Mouse (Mus musculus) forebrain, embryonic 16.5 days (tissue): ENCODE data around the gene Dnajc6. TPM values are rescaled to one million over a fixed set of nuclear protein-coding genes. Genes with fewer than 3 reads are reported as not detected.

Experiments used
- ATAC-seq: fragments of 200-750 bp; cut with Nextera tagmentation; 2 replicates; pipeline ENCODE4 v1.8.0; 2017; ENCODE audit warnings: mild to moderate bottlenecking, moderate library complexity
- H3K27ac ChIP-seq: fragments of 300-500 bp; sonication (generic); 2 replicates; pipeline ENCODE4 v1.5.1; 2014; ENCODE audit warnings: low read length, control low read depth
- H3K27me3 ChIP-seq: fragments of 300-500 bp; sonication (generic); replicated peaks from 2 replicates; pipeline ENCODE4 v1.6.1; 2014; ENCODE audit warnings: low read length; ENCODE audit not compliant: control insufficient read depth, insufficient read depth
- H3K36me3 ChIP-seq: fragments of 300-500 bp; sonication (generic); 2 replicates; pipeline ENCODE4 v1.6.1; 2014; ENCODE audit not compliant: control insufficient read depth, insufficient read depth
- H3K4me1 ChIP-seq: fragments of 300-500 bp; sonication (generic); replicated peaks from 2 replicates; pipeline ENCODE4 v1.6.1; 2014; ENCODE audit warnings: low read length; ENCODE audit not compliant: control insufficient read depth, insufficient read depth
- H3K4me2 ChIP-seq: fragments of 300-500 bp; sonication (generic); 2 replicates; pipeline ENCODE4 v1.6.1; 2014; ENCODE audit warnings: mild to moderate bottlenecking, low read length, control low read depth
- H3K4me3 ChIP-seq: fragments of 300-500 bp; sonication (generic); replicated peaks from 2 replicates; pipeline ENCODE4 v1.5.1; 2014; ENCODE audit warnings: mild to moderate bottlenecking, low read length, control low read depth
- H3K9ac ChIP-seq: fragments of 300-500 bp; sonication (generic); replicated peaks from 2 replicates; pipeline ENCODE4 v1.6.1; 2014; ENCODE audit warnings: low read depth, low read length, control low read depth
- H3K9me3 ChIP-seq: fragments of 300-500 bp; sonication (generic); 2 replicates; pipeline ENCODE4 v1.6.1; 2016; ENCODE audit warnings: low read length; ENCODE audit not compliant: control insufficient read depth
- WGBS: fragments of 180-500 bp; shearing (Covaris S2); extraction: QIAGEN DNeasy Blood & Tissue Kit; methylation state at CpG from one replicate; pipeline ENCODE4 v1.1.7; 2014; 5-methylcytosine and 5-hydroxymethylcytosine counted together
- polyA plus RNA-seq: library from polyadenylated mRNA; unstranded; fragments of >200 nt; fragmentation: Nextera tagmentation; extraction: Ambion mirVana; gene quantifications from 2 replicates; pipeline ENCODE4 v1.2.1, GENCODE M21; 2015

Dnajc6 gene
- polyA plus RNA-seq, 1 experiment from 2014 or later, result 34.6 TPM

GRCm38 (mm10) chr4:101551425-101551824, 55.0 kb downstream of the Dnajc6 start:
- WGBS, result 20% methylated on average over 4 of the region's 4 CpGs
- Histone ChIP-seq H3K4me3 (peak overlapping the region; percentile 75), H3K9ac (no peak overlapping the region), H3K4me2 (peak overlapping the region; percentile 67), H3K27me3 (no peaks in the 10 kb centered on the region), H3K36me3 (no peaks in the 10 kb centered on the region), H3K27ac (no peak overlapping the region), H3K9me3 (no peaks in the 10 kb centered on the region), H3K4me1 (peaks cover 22% of the 10 kb centered on the region)
- no peak for ATAC-seq

DNA sequence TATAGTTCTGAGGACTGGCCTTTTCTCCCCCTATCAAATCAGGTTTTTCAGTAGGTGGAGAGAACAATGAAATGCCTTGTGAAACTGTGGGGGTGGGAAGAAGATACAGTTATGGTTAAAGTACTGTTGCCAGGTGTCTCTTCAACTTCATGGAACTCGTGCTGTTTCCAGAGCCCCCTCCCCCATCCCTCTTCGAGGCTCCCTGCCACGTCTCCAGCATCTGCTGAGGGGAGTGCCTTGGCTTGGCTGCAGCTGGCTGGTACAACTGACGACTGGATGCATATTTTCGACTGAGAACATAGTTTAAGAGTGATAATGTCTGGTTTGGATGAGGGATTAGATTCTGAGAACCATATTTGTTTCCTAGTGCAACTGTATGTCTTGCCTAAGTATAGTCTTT, 55.9 kb downstream of the Dnajc6 start:
- Histone ChIP-seq H3K4me1 (peaks cover 22% of the 10 kb centered on the region), H3K36me3 (no peaks in the 10 kb centered on the region), H3K27ac (no peak overlapping the region), H3K4me2 (peak overlapping the region; percentile 67), H3K4me3 (no peak overlapping the region), H3K9me3 (no peaks in the 10 kb centered on the region), H3K9ac (no peak overlapping the region), H3K27me3 (no peaks in the 10 kb centered on the region)
- WGBS, result 14% methylated on average over 5 of the region's 5 CpGs
- ATAC-seq, result no peak

DNA sequence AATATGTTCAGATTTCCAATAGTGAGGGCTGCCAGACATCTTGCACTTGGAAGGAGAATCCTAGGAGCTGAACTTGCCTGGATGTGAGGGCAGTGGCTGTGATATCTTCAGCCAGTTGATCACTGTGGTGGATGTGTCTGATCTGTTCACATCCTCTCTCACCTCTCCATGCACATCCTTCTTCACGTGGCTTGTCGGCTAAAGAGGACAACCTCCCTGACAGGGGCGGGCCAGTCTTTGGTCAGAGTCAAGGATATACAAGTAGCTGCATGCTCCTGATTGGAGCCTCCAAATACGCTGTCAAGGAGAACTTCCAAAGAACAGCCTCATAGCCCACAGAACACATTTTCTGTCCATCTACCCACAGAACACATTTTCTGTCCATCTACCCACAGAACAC, 58.6 kb downstream of the Dnajc6 start:
- H3K4me3 ChIP-seq, result no peak overlapping the region
- no peak overlapping the region for H3K4me2 ChIP-seq
- peaks cover 13% of the 10 kb centered on the region for H3K4me1 ChIP-seq
- H3K27me3 ChIP-seq, result no peaks in the 10 kb centered on the region
- no peak overlapping the region for H3K27ac ChIP-seq
- 85% methylated on average over 4 of the region's 4 CpGs for WGBS
- ATAC-seq, result no peak
- no peaks in the 10 kb centered on the region for H3K9me3 ChIP-seq
- no peak overlapping the region for H3K9ac ChIP-seq
- H3K36me3 ChIP-seq, result no peaks in the 10 kb centered on the region

GRCm38 (mm10) chr4:101560137-101560536, 63.7 kb downstream of the Dnajc6 start:
- WGBS, result 75% methylated on average over 4 of the region's 4 CpGs
- H3K4me1 ChIP-seq, result 0 out of 2 replicates have a peak, but pooled peaks cover 2% of the 10 kb centered on the region
- ATAC-seq, result no peak

DNA sequence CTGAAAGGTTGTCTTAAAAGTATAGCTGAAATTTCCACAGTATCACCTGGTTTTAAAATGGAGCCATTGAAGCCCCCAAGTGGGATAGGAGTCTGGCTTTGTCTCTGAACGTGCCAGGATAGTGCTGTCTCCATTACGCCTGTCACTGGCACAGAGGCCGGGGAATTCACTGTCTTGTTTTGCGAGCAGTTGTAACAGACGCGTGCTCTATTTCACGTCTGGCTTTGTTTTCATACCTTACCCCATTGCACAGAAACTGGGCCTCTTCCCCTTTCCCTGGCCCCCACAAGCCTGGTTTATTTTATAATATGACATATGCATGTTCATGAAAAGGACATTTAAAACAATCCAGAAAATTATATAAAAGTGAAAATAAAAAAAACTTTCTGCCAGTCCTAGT, 66.4 kb downstream of the Dnajc6 start:
- H3K4me1 ChIP-seq, result 0 out of 2 replicates have a peak, but pooled peaks cover 2% of the 10 kb centered on the region
- WGBS, result 63% methylated on average over 7 of the region's 7 CpGs
- no peaks in the 10 kb centered on the region for H3K36me3 ChIP-seq
- H3K9ac ChIP-seq, result no peak overlapping the region
- H3K27me3 ChIP-seq, result no peaks in the 10 kb centered on the region
- no peak overlapping the region for H3K27ac ChIP-seq
- H3K9me3 ChIP-seq, result no peaks in the 10 kb centered on the region
- H3K4me3 ChIP-seq, result no peak overlapping the region
- no peak for ATAC-seq
- H3K4me2 ChIP-seq, result no peak overlapping the region

More at GRCm38 (mm10) chr4:101560137-101560536, 63.7 kb downstream of the Dnajc6 start:
- Histone ChIP-seq H3K27me3 (no peaks in the 10 kb centered on the region), H3K36me3 (no peaks in the 10 kb centered on the region), H3K27ac (no peak overlapping the region), H3K9ac (no peak overlapping the region), H3K9me3 (no peaks in the 10 kb centered on the region), H3K4me3 (no peak overlapping the region), H3K4me2 (no peak overlapping the region)

GRCm38 (mm10) chr4:101563607-101564006, 67.2 kb downstream of the Dnajc6 start:
- H3K27me3 ChIP-seq, result no peaks in the 10 kb centered on the region
- H3K36me3 ChIP-seq, result no peaks in the 10 kb centered on the region
- no peaks in the 10 kb centered on the region for H3K9me3 ChIP-seq
- H3K27ac ChIP-seq, result no peak overlapping the region
- WGBS, result 86% methylated on average over 5 of the region's 5 CpGs
- no peak overlapping the region for H3K9ac ChIP-seq
- 0 out of 2 replicates have a peak, but pooled peaks cover 2% of the 10 kb centered on the region for H3K4me1 ChIP-seq
- no peak overlapping the region for H3K4me2 ChIP-seq
- no peak for ATAC-seq
- H3K4me3 ChIP-seq, result no peak overlapping the region

DNA sequence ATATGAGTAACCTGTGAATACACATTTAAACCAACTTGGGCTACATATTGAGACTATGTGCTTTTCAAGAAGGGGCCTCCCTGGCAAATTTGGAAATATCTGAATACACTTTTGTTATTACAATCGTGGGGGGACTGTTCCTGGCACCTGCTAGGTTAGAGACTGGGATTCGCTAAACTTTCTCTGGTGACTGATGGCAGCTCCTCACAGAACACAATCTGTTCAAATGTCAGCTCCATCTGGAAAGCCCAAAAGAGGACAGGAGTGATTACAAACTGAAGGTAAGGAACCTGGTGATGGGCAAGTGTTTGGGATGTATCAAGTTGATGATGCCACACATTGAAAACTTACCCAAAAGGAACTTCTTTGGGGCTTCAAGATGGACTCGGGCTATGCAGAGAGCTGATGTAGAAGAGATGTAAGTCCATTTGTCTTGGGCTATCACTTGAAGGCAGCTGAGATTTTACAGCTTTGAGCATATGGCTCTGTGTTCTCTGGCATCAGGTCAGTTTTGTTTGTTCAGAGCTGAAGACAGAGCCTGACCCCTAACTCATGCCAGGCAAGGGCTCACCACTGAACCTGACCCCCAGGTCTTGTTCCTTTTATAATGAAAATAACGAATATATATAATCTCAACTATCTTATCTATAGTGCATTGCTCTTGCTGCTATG, 68.4 kb downstream of the Dnajc6 start:
- Histone ChIP-seq H3K36me3 (no peaks in the 10 kb centered on the region), H3K9me3 (no peaks in the 10 kb centered on the region), H3K4me2 (no peak overlapping the region), H3K27ac (no peak overlapping the region), H3K4me3 (no peak overlapping the region), H3K4me1 (0 out of 2 replicates have a peak, but pooled peaks cover 2% of the 10 kb centered on the region), H3K9ac (no peak overlapping the region), H3K27me3 (no peaks in the 10 kb centered on the region)
- WGBS, result 75% methylated on average over 4 of the region's 4 CpGs
- no peak for ATAC-seq

GRCm38 (mm10) chr4:101569076-101569475, 72.6 kb downstream of the Dnajc6 start:
- no peak for ATAC-seq
- Histone ChIP-seq H3K27me3 (no peaks in the 10 kb centered on the region), H3K4me1 (0 out of 2 replicates have a peak, but pooled peaks cover 2% of the 10 kb centered on the region), H3K36me3 (no peaks in the 10 kb centered on the region), H3K9me3 (no peaks in the 10 kb centered on the region), H3K4me3 (no peak overlapping the region), H3K4me2 (no peak overlapping the region), H3K27ac (no peak overlapping the region), H3K9ac (no peak overlapping the region)
- WGBS, result 64% methylated on average over 7 of the region's 7 CpGs

- no peaks in the 10 kb centered on the region for H3K4me1 ChIP-seq
- no peak for ATAC-seq
- no peak overlapping the region for H3K4me3 ChIP-seq
- 44% methylated on average over 2 of the region's 2 CpGs for WGBS
- H3K27me3 ChIP-seq, result no peaks in the 10 kb centered on the region
- no peak overlapping the region for H3K9ac ChIP-seq
- H3K36me3 ChIP-seq, result no peaks in the 10 kb centered on the region
- H3K4me2 ChIP-seq, result no peak overlapping the region
- no peaks in the 10 kb centered on the region for H3K9me3 ChIP-seq
- no peak overlapping the region for H3K27ac ChIP-seq
Measured at GRCm38 (mm10) chr4:101572142-101572541, 75.7 kb downstream of the Dnajc6 start.
